Mouse (Mus musculus): ENCODE results near the gene Ptprk. TPM values are rescaled to one million over a fixed set of nuclear protein-coding genes. Genes with fewer than 3 reads are reported as not detected.

The Ptprk gene
- total RNA-seq (2023), result not detected

GRCm38 (mm10) chr10:28074653-28075451 lies at the start of gene Ptprk:
TSS of gene Ptprk (plus strand) at chr10:28074820.

All from B cell, adult 67 days (primary cell).